Mouse (Mus musculus) kidney, postnatal 0 days (tissue): ENCODE results near the gene Rsbn1l. TPM values are rescaled to one million over a fixed set of nuclear protein-coding genes. Genes with fewer than 3 reads are reported as not detected.

Source experiments
- ATAC-seq: fragments of 200-750 bp; cut with Nextera tagmentation; replicated peaks from 2 replicates; pipeline ENCODE4 v1.8.0; 2017; ENCODE audit warnings: low read depth, moderate number of reproducible peaks, moderate TSS enrichment, moderate library complexity; ENCODE audit not compliant: low FRiP score
- DNase-seq: peaks from one replicate; pipeline ENCODE4 v3.0.0-alpha.2; 2016; ENCODE audit warnings: low spot score
- H3K27ac ChIP-seq: fragments of 300-500 bp; sonication (generic); 2 replicates; pipeline ENCODE4 v1.5.1; 2014; ENCODE audit warnings: mild to moderate bottlenecking
- H3K27me3 ChIP-seq: fragments of 300-500 bp; sonication (generic); 2 replicates; pipeline ENCODE4 v1.6.1; 2014; ENCODE audit warnings: low read length, mixed read lengths; ENCODE audit not compliant: insufficient read depth
- H3K36me3 ChIP-seq: fragments of 300-500 bp; sonication (generic); 2 replicates; pipeline ENCODE4 v1.6.1; 2014; ENCODE audit warnings: low read length, mixed read lengths; ENCODE audit not compliant: insufficient read depth
- H3K4me1 ChIP-seq: fragments of 300-500 bp; sonication (generic); replicated peaks from 2 replicates; pipeline ENCODE4 v1.6.1; 2014; ENCODE audit warnings: antibody characterized with exemption, low read length, mixed read lengths; ENCODE audit not compliant: insufficient read depth
- H3K4me2 ChIP-seq: fragments of 300-500 bp; sonication (generic); 2 replicates; pipeline ENCODE4 v1.6.1; 2014; ENCODE audit warnings: mild to moderate bottlenecking, low read length, moderate library complexity, mixed read lengths
- H3K4me3 ChIP-seq: fragments of 300-500 bp; sonication (generic); replicated peaks from 2 replicates; pipeline ENCODE4 v1.5.1; 2014; ENCODE audit warnings: low read depth, low read length
- H3K9ac ChIP-seq: fragments of 300-500 bp; sonication (generic); 2 replicates; pipeline ENCODE4 v1.6.1; 2014; ENCODE audit warnings: low read depth, low read length
- H3K9me3 ChIP-seq: fragments of 300-500 bp; sonication (generic); replicated peaks from 2 replicates; pipeline ENCODE4 v1.6.1; 2016; ENCODE audit warnings: low read length, inconsistent platforms, mixed read lengths
- CTCF ChIP-seq: IDR thresholded peaks from 2 replicates; pipeline ENCODE4 v1.5.1; 2016; ENCODE audit warnings: antibody characterized with exemption, low read depth, mild to moderate bottlenecking, moderate library complexity
- WGBS: fragments of 180-500 bp; shearing (Covaris S2); extraction: QIAGEN DNeasy Blood & Tissue Kit; methylation state at CpG from one replicate; pipeline ENCODE4 v1.1.7; 2014; 5-methylcytosine and 5-hydroxymethylcytosine counted together
- polyA plus RNA-seq: library from polyadenylated mRNA; unstranded; fragments of >200 nt; fragmentation: Nextera tagmentation; extraction: Ambion mirVana; gene quantifications from 2 replicates; pipeline ENCODE4 v1.2.1, GENCODE M21; 2015

Gene Rsbn1l
- polyA plus RNA-seq, 1 experiment from 2014 or later: 6.4 TPM

GRCm38 (mm10) chr5:20873146-20873545, 83.1 kb downstream of the Rsbn1l start:
- Histone ChIP-seq H3K27ac (0 out of 2 replicates have a peak overlapping the region, but pooled peaks have one; percentile 8), H3K4me2 (no peak overlapping the region), H3K4me1 (0 out of 2 replicates have a peak, but pooled peaks cover 3% of the 10 kb centered on the region), H3K36me3 (no peaks in the 10 kb centered on the region), H3K9ac (no peak overlapping the region), H3K27me3 (no peaks in the 10 kb centered on the region), H3K4me3 (no peak overlapping the region), H3K9me3 (no peaks in the 10 kb centered on the region)
- DNase-seq: no peak
- TF ChIP-seq CTCF: no peak
- ATAC-seq: no peak
- 48% methylated on average over 1 of the region's 1 CpGs for WGBS

GRCm38 (mm10) chr5:20865193-20865755, 90.9 kb downstream of the Rsbn1l start:
- ATAC-seq (no peak), DNase-seq (peak; percentile 66)
- no peak overlapping the region for H3K4me2 ChIP-seq
- 59% methylated on average over 2 of the region's 2 CpGs for WGBS
- peaks cover 7% of the 10 kb centered on the region for H3K4me1 ChIP-seq
- no peaks in the 10 kb centered on the region for H3K27me3 ChIP-seq
- no peaks in the 10 kb centered on the region for H3K36me3 ChIP-seq
- H3K27ac ChIP-seq: peak overlapping the region; percentile 50; the same call in 1 of the 2 replicates
- TF ChIP-seq CTCF: no peak
- no peaks in the 10 kb centered on the region for H3K9me3 ChIP-seq
- H3K4me3 ChIP-seq: no peak overlapping the region
- H3K9ac ChIP-seq: no peak overlapping the region

DNA sequence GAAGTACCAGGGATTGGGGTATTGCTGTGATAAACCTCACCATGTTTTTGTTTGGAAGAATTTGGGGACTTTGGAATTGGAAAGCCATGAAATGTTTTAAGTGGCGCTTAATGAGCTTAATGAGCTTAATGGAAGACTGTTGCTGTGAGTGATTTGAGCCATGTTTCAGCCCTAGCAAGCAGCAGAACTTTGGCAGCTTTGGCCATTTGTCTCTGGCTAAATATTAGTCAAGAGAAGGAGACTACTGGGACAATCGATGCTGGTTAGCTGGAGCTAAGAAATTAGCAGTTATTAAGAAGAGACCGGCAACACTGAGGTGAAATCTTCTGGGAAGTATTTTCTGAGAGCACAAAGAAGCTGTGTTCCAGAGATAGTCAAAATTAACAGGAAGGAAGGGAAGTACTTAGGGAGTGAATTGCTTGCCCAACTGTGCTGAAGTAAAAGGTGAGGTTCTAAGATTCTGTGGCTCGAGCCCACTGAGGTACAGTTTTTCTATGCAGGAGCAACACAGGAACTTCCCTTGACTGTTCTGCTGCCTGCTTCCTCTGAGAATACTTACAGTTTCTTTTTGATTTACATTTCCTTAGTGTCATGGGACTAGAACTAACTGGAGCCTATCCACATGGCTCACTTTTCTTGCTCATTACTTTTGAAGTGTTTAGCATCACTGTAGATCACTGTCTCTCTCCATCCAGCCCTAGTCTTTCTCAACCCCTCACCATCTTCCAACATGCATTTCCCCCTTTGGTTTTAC, 91.8 kb downstream of the Rsbn1l start:
- Histone ChIP-seq H3K4me3 (no peak overlapping the region), H3K36me3 (no peaks in the 10 kb centered on the region), H3K27me3 (no peaks in the 10 kb centered on the region), H3K9ac (no peak overlapping the region), H3K4me1 (peaks cover 7% of the 10 kb centered on the region), H3K4me2 (peak overlapping the region; percentile 6; the same call in 1 of the 2 replicates), H3K9me3 (no peaks in the 10 kb centered on the region), H3K27ac (peak overlapping the region; percentile 47)
- WGBS: 43% methylated on average over 4 of the region's 4 CpGs
- TF ChIP-seq CTCF: no peak
- DNase-seq: peak; percentile 61
- no peak for ATAC-seq

- Histone ChIP-seq H3K9ac (no peak overlapping the region), H3K4me2 (no peak overlapping the region), H3K36me3 (no peaks in the 10 kb centered on the region), H3K27ac (no peak overlapping the region), H3K9me3 (no peaks in the 10 kb centered on the region), H3K27me3 (no peaks in the 10 kb centered on the region), H3K4me1 (peaks cover 7% of the 10 kb centered on the region), H3K4me3 (no peak overlapping the region)
- no peak for TF ChIP-seq CTCF
- ATAC-seq: no peak
- 89% methylated on average over 2 of the region's 2 CpGs for WGBS
- no peak for DNase-seq
Observed at GRCm38 (mm10) chr5:20861901-20862300, 94.3 kb downstream of the Rsbn1l start.

DNA sequence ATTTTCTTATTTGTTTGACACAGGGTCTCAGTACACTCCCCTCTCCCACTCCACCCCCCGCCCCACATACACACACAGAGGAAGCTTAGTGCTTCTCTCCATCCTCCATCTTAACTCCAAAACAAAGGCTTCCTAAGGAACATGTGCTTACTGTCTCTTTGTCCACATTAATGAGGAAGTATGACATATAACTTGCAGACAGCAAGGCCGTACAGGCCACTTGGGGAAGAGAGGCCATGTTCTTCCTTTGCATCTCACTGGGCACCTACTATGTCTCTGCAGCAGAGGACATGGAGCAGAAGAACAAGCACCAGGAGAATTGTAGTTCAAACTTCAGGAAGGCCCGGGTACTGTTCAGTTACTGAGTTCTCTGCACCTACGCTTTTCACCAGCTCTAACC, 95.6 kb downstream of the Rsbn1l start:
- TF ChIP-seq CTCF: no peak
- ATAC-seq (no peak), DNase-seq (no peak)
- Histone ChIP-seq H3K4me3 (no peak overlapping the region), H3K9ac (no peak overlapping the region), H3K27ac (no peak overlapping the region), H3K36me3 (no peaks in the 10 kb centered on the region), H3K4me2 (no peak overlapping the region), H3K9me3 (no peaks in the 10 kb centered on the region), H3K27me3 (no peaks in the 10 kb centered on the region), H3K4me1 (peaks cover 7% of the 10 kb centered on the region)
- WGBS: 86% methylated on average over 4 of the region's 4 CpGs

DNA sequence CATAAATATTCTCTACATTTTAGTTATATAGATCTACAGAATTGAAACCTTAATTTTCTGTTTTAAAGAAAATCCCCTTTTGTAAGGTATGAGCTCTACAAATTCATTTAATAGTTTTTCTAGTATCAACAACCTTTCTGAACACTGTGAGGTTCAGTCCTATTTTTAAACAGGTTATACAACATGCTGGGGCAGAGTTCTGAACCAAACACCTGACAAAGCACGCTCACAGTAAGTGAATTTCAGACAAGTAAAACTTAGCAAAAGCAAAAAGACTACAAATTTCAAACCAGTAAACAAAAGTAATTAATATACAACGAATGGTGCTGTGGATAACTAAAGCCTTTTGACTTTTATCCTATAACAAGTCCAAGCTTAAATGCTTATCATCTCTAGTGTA, 97.8 kb downstream of the Rsbn1l start:
- TF ChIP-seq CTCF: no peak

More for the DNA sequence above, 97.8 kb downstream of the Rsbn1l start:
- 83% methylated on average over 2 of the region's 2 CpGs for WGBS
- no peaks in the 10 kb centered on the region for H3K9me3 ChIP-seq
- no peak overlapping the region for H3K4me2 ChIP-seq
- H3K4me1 ChIP-seq: no peaks in the 10 kb centered on the region
- ATAC-seq: no peak
- H3K27me3 ChIP-seq: no peaks in the 10 kb centered on the region
- no peak for DNase-seq
- no peak overlapping the region for H3K27ac ChIP-seq
- no peaks in the 10 kb centered on the region for H3K36me3 ChIP-seq
- H3K4me3 ChIP-seq: no peak overlapping the region
- H3K9ac ChIP-seq: no peak overlapping the region
